In the genomic region with DNA sequence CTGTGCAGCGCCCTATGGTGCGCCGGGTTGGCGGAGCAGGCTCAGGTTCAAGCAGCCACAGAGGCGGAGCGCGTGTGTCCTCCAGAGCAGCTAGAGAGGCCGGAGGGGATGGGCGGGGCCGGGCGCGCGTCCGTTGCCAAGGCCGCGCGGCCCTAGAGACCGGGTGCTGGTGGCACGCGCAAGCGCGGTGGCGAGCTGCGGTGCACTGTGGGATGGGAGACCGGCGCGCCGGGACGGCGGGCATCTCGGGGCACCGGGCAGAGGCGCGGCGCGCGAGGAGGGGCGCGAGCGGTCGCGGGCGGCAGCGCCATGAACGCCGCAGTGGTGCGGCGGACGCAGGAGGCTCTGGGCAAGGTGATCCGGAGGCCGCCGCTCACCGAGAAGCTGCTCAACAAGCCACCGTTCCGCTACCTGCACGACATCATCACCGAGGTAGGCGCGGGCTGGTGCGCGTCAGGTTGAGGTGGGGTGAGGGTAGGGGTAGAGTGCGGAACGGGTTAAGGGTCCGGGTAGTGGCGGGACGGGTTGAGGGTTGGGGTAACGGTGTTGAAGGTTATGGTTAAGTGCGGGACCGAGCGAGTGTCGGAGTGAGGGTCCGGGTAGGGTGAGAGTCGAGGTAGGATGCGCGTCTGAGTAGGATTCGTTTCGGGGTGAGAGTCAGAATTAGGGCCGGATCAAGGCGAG, we compare ENCODE assay signal across 8 mouse cellular contexts. TPM values are rescaled to one million over a fixed set of nuclear protein-coding genes. Genes with fewer than 3 reads are reported as not detected.
DNase-seq lines count a peak whose midpoint lies in the region; ATAC-seq lines count a peak whose summit lies in the region.

A gene (plus strand): TSS at position 191 of the 684 bp plus-strand sequence.

- WGBS in hindbrain, embryonic 14.5 days, result under 1% methylated on average over 79 of the region's 79 CpGs

- peaks cover 10% of the 10 kb centered on the region for H3K4me1 ChIP-seq in hindbrain, embryonic 14.5 days (replicated peaks; ENCODE audit: control insufficient read depth, insufficient read depth, low read length)

- ATAC-seq in hindbrain, embryonic 14.5 days (ENCODE audit: low FRiP score), result peak; percentile 98

- H3K27me3 ChIP-seq in hindbrain, embryonic 14.5 days (ENCODE audit: control insufficient read depth, insufficient read depth, low read length), result no peaks in the 10 kb centered on the region

- DNase-seq in NIH3T3 (ENCODE audit: low read depth), result peak; percentile 96
- peak; percentile 96 to 98 for DNase-seq in cerebellum, postnatal 10 days
- DNase-seq in frontal cortex, postnatal 14 days (ENCODE audit: low spot score in 2 of 2), result peak; percentile 78 to 82
- peak; percentile 93 for DNase-seq in hindbrain, embryonic 14.5 days (ENCODE audit: low spot score)
- DNase-seq in layer of hippocampus, postnatal 36 days, result peak; percentile 90 to 92
- peak; percentile 96 for DNase-seq in lung, postnatal 36 days
- DNase-seq in retina, postnatal 1 day, result peak; percentile 96
- DNase-seq in urinary bladder, adult 18-20 months (ENCODE audit: low spot score in 2 of 2), result peak; percentile 89 to 90

- peaks cover 6% of the 10 kb centered on the region for H3K36me3 ChIP-seq in hindbrain, embryonic 14.5 days (replicated peaks; ENCODE audit: control insufficient read depth, insufficient read depth)

- peak within 1 kb of the TSS; percentile 90 for H3K4me3 ChIP-seq in hindbrain, embryonic 14.5 days (replicated peaks; ENCODE audit: low read length)

- H3K9me3 ChIP-seq in hindbrain, embryonic 14.5 days (ENCODE audit: control insufficient read depth, low read length), result no peaks in the 10 kb centered on the region

- peak within 1 kb of the TSS; percentile 88 for H3K9ac ChIP-seq in hindbrain, embryonic 14.5 days

- H3K4me2 ChIP-seq in hindbrain, embryonic 14.5 days (replicated peaks), result peak within 1 kb of the TSS; percentile 93

- no peak within 1 kb of the TSS for H3K27ac ChIP-seq in hindbrain, embryonic 14.5 days

RNA-seq across cellular contexts. Expression of the gene that starts here (rescaled TPM):
- 6.5 and 7.6 TPM in 2 replicates for polyA plus RNA-seq in hindbrain, embryonic 14.5 days (2014; fragmentation: Nextera tagmentation; extraction: Ambion mirVana)
- total RNA-seq in layer of hippocampus, postnatal 36 days (2021), result 10 to 100 TPM; 13.5 to 13.9 TPM
